Mouse (Mus musculus): ENCODE data around the gene Zfp668. TPM values are rescaled to one million over a fixed set of nuclear protein-coding genes. Genes with fewer than 3 reads are reported as not detected.
"Not testable (repeated sequence)": the region's sequence is repeated elsewhere in the genome, so short reads cannot be mapped to it uniquely, and the experiment has no call there.

Gene Zfp668
- polyA plus RNA-seq, 1 experiment from 2014 or later: 18.0 TPM

DNA sequence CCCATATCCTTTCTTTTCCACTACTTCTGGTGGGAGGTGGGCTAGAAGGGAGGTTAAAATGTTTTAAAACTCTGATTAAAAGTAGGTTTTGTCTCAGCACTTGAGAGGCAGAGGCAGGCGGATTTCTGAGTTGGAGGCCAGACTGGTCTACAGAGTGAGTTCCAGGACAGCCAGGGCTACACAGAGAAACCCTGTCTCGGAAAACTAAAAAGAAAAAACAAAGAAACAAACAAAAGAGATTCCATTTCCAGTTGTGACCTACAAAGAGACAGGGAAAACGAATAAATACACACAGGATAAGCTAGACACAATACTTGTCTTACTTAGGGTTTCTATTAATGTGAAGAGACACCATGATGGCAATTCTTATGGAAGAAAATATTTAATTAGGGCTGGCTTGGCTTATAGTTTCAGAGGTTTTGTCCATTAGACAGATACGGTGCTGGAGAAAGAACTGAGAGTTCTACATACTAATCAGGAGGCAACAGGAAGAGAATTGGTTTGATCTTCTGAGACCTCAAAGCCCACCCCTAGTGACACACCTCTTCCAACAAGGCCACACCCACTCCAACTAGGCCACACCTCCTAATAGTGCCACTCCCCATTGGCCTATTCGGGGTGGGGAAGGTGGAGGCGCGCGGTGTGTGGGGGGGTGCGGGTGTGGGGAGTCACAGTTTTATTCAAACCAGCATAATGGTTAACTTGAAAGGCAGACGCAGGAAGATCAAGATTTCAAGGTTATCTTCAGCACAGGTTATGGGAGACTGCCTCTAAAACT is 21.7 kb upstream of the Zfp668 start:
- H3K4me1 ChIP-seq (ENCODE audit: control insufficient read depth, insufficient read depth, low read length): peaks cover 6% of the 10 kb centered on the region
- no peak overlapping the region for H3K4me2 ChIP-seq (replicated peaks; ENCODE audit: low read depth, low read length)

DNA sequence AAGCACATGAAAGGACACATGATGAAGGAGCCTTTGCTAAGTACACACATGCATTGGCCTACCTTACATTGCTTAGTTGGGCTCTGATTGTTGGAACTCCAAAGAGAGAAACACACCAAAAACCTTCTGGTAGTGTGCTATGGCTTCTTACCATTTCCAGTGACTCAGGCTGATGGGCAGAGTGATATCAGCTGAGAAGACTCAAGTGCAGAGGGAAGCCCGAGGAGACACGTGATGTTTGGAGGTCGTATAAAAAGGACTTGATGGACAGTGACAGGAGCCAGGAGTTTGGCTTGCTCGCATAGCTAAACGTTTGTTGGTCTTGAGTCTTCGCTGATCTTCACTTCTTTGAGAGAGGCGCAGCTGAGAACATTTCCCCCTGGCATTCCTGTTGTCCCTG is 20.9 kb upstream of the Zfp668 start:
- Histone ChIP-seq H3K27me3 (ENCODE audit: control insufficient read depth, insufficient read depth, low read length) (no peaks in the 10 kb centered on the region), H3K4me3 (ENCODE audit: low read depth, low read length) (no peak overlapping the region), H3K36me3 (ENCODE audit: control insufficient read depth, insufficient read depth, low read length) (peaks cover 9% of the 10 kb centered on the region; the same call in 1 of the 2 replicates), H3K9me3 (ENCODE audit: control insufficient read depth, low read depth, low read length) (no peaks in the 10 kb centered on the region), H3K27ac (ENCODE audit: low read length) (no peak overlapping the region), H3K4me1 (ENCODE audit: control insufficient read depth, insufficient read depth, low read length) (peaks cover 6% of the 10 kb centered on the region), H3K9ac (replicated peaks; ENCODE audit: low read depth, low read length) (no peak overlapping the region), H3K4me2 (replicated peaks; ENCODE audit: low read depth, low read length) (no peak overlapping the region)
- no peak for ATAC-seq (ENCODE audit: insufficient number of reproducible peaks, insufficient read depth, low FRiP score, low read depth)
- 88% methylated on average over 7 of the region's 7 CpGs for WGBS

More for the DNA sequence above, 21.7 kb upstream of the Zfp668 start:
- WGBS: 31% methylated on average over 10 of the region's 10 CpGs
- Histone ChIP-seq H3K36me3 (ENCODE audit: control insufficient read depth, insufficient read depth, low read length) (peaks cover under 1% of the 10 kb centered on the region; the same call in 1 of the 2 replicates), H3K27me3 (ENCODE audit: control insufficient read depth, insufficient read depth, low read length) (no peaks in the 10 kb centered on the region), H3K27ac (ENCODE audit: low read length) (no peak overlapping the region), H3K4me3 (ENCODE audit: low read depth, low read length) (no peak overlapping the region), H3K9me3 (ENCODE audit: control insufficient read depth, low read depth, low read length) (no peaks in the 10 kb centered on the region), H3K9ac (replicated peaks; ENCODE audit: low read depth, low read length) (no peak overlapping the region)
- ATAC-seq (ENCODE audit: insufficient number of reproducible peaks, insufficient read depth, low FRiP score, low read depth): no peak

GRCm38 (mm10) chr7:127896384-127896783 is 19.8 kb upstream of the Zfp668 start:
- no peak overlapping the region for H3K9ac ChIP-seq (replicated peaks; ENCODE audit: low read depth, low read length)
- H3K36me3 ChIP-seq (ENCODE audit: control insufficient read depth, insufficient read depth, low read length): peaks cover 14% of the 10 kb centered on the region; the same call in 1 of the 2 replicates
- no peak for ATAC-seq (ENCODE audit: insufficient number of reproducible peaks, insufficient read depth, low FRiP score, low read depth)
- H3K9me3 ChIP-seq (ENCODE audit: control insufficient read depth, low read depth, low read length): no peaks in the 10 kb centered on the region
- no peak overlapping the region for H3K4me3 ChIP-seq (ENCODE audit: low read depth, low read length)
- H3K27ac ChIP-seq (ENCODE audit: low read length): no peak overlapping the region
- H3K4me2 ChIP-seq (replicated peaks; ENCODE audit: low read depth, low read length): no peak overlapping the region
- no peaks in the 10 kb centered on the region for H3K27me3 ChIP-seq (ENCODE audit: control insufficient read depth, insufficient read depth, low read length)
- WGBS: 59% methylated on average over 13 of the region's 13 CpGs
- H3K4me1 ChIP-seq (ENCODE audit: control insufficient read depth, insufficient read depth, low read length): peaks cover 6% of the 10 kb centered on the region

DNA sequence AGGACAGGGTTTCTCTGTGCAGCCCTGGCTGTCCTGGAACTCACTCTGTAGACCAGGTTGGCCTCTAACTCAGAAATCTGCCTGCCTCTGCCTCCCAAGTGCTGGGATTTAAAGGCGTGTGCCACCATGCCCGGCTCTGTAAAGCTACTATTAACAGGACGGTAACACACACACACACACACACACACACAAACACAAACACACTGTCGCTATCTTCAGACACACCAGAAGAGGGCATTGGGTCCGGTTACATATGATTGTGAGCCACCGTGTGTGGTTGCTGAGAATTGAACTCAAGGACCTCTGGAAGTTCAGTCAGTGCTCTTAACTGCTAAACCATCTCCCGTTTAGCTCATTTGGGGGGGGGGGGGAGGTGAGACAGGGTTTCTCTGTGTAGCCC is 19.3 kb upstream of the Zfp668 start:
- Histone ChIP-seq H3K4me2 (replicated peaks; ENCODE audit: low read depth, low read length) (peak overlapping the region; percentile 75; the same call in 1 of the 2 replicates), H3K36me3 (ENCODE audit: control insufficient read depth, insufficient read depth, low read length) (peaks cover 17% of the 10 kb centered on the region; the same call in 1 of the 2 replicates), H3K4me3 (ENCODE audit: low read depth, low read length) (peak overlapping the region; percentile 67; the same call in 1 of the 2 replicates)
- not testable (repeated sequence) for ATAC-seq (ENCODE audit: insufficient number of reproducible peaks, insufficient read depth, low FRiP score, low read depth); H3K27ac ChIP-seq (ENCODE audit: low read length); H3K9me3 ChIP-seq (ENCODE audit: control insufficient read depth, low read depth, low read length); H3K27me3 ChIP-seq (ENCODE audit: control insufficient read depth, insufficient read depth, low read length); H3K9ac ChIP-seq (replicated peaks; ENCODE audit: low read depth, low read length); H3K4me1 ChIP-seq (ENCODE audit: control insufficient read depth, insufficient read depth, low read length)
- WGBS: 71% methylated on average over 7 of the region's 7 CpGs

GRCm38 (mm10) chr7:127895442-127895841 is 18.8 kb upstream of the Zfp668 start, which contains the start of the genes Gm21974 and Vkorc1:
Gene Gm21974 (minus strand): TSS chr7:127895454.
Gene Vkorc1 (minus strand): TSS chr7:127895617.
- H3K4me3 ChIP-seq (ENCODE audit: low read depth, low read length): peak within 1 kb of the TSS; percentile 67
- H3K9me3 ChIP-seq (ENCODE audit: control insufficient read depth, low read depth, low read length): no peaks in the 10 kb centered on the region
- peak within 1 kb of the TSS; percentile 77; the same call in 1 of the 2 replicates for H3K27ac ChIP-seq (ENCODE audit: low read length)
- peak within 1 kb of the TSS; percentile 75 for H3K4me2 ChIP-seq (replicated peaks; ENCODE audit: low read depth, low read length)
- H3K9ac ChIP-seq (replicated peaks; ENCODE audit: low read depth, low read length): peak within 1 kb of the TSS; percentile 46
- under 1% methylated on average over 26 of the region's 26 CpGs for WGBS
- H3K27me3 ChIP-seq (ENCODE audit: control insufficient read depth, insufficient read depth, low read length): no peaks in the 10 kb centered on the region
- H3K36me3 ChIP-seq (ENCODE audit: control insufficient read depth, insufficient read depth, low read length): peaks cover 17% of the 10 kb centered on the region; the same call in 1 of the 2 replicates
- peak; percentile 97 for ATAC-seq (ENCODE audit: insufficient number of reproducible peaks, insufficient read depth, low FRiP score, low read depth)
- peaks cover 6% of the 10 kb centered on the region for H3K4me1 ChIP-seq (ENCODE audit: control insufficient read depth, insufficient read depth, low read length)

GRCm38 (mm10) chr7:127894480-127894879 is 17.9 kb upstream of the Zfp668 start:
- H3K4me2 ChIP-seq (replicated peaks; ENCODE audit: low read depth, low read length): peak overlapping the region; percentile 75
- peak overlapping the region; percentile 67 for H3K4me3 ChIP-seq (ENCODE audit: low read depth, low read length)
- H3K9me3 ChIP-seq (ENCODE audit: control insufficient read depth, low read depth, low read length): no peaks in the 10 kb centered on the region
- ATAC-seq (ENCODE audit: insufficient number of reproducible peaks, insufficient read depth, low FRiP score, low read depth): no peak
- H3K4me1 ChIP-seq (ENCODE audit: control insufficient read depth, insufficient read depth, low read length): peaks cover 6% of the 10 kb centered on the region
- peaks cover 17% of the 10 kb centered on the region; the same call in 1 of the 2 replicates for H3K36me3 ChIP-seq (ENCODE audit: control insufficient read depth, insufficient read depth, low read length)
- peak overlapping the region; percentile 46 for H3K9ac ChIP-seq (replicated peaks; ENCODE audit: low read depth, low read length)
- H3K27me3 ChIP-seq (ENCODE audit: control insufficient read depth, insufficient read depth, low read length): no peaks in the 10 kb centered on the region
- 60% methylated on average over 5 of the region's 5 CpGs for WGBS
- H3K27ac ChIP-seq (ENCODE audit: low read length): no peak overlapping the region

DNA sequence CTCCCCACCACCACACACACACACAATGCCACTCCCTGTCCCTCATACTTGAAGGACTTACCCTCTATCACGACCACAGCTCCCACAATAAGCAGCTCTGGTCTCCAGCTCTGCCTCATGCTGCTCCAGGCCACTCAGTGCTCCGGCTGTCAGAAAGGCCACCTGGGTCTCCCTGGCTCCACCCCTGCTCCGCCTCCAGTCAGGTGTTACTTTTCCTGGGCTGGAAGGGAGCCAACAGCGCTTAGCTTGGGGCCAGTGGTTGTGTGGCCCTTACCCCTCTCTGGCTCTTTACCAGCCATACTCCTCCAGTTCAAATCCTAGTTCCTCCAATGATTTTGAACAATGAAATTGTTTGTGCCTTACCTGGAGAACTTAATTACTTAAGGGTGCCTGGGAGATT is 14.2 kb upstream of the Zfp668 start, which contains the start of gene Prss53:
Prss53 (minus strand) TSS at position 173 of the 400 bp plus-strand sequence.
- Histone ChIP-seq H3K27me3 (ENCODE audit: control insufficient read depth, insufficient read depth, low read length) (no peaks in the 10 kb centered on the region), H3K9me3 (ENCODE audit: control insufficient read depth, low read depth, low read length) (no peaks in the 10 kb centered on the region), H3K27ac (ENCODE audit: low read length) (no peak within 1 kb of the TSS), H3K4me2 (replicated peaks; ENCODE audit: low read depth, low read length) (no peak within 1 kb of the TSS), H3K4me1 (ENCODE audit: control insufficient read depth, insufficient read depth, low read length) (peaks cover 6% of the 10 kb centered on the region), H3K36me3 (ENCODE audit: control insufficient read depth, insufficient read depth, low read length) (peaks cover 40% of the 10 kb centered on the region), H3K4me3 (ENCODE audit: low read depth, low read length) (no peak within 1 kb of the TSS), H3K9ac (replicated peaks; ENCODE audit: low read depth, low read length) (no peak within 1 kb of the TSS)
- whole genome bisulfite sequencing: 23% methylated on average over 4 of the region's 4 CpGs
- no peak for ATAC-seq (ENCODE audit: insufficient number of reproducible peaks, insufficient read depth, low FRiP score, low read depth)

DNA sequence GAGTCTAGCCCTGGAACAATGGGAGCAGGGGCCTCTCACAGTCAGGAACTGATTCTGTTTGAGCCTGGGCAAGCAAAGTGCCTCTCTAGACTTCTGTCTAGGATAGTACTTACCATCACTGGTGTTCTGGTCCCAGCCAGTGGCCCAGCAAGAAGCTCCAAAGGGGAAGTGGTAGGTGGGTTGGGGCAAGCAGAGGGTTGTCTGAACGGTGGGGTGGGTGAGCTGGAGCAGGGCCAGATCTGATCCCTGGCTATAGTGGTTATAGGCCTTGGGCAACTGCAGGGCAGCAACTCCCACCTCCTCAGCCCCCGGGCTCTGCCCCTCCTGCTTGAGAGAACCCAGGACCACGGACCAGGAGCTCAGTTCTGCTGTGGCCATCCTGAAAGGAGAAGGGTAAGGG is 12.2 kb upstream of the Zfp668 start:
- ATAC-seq (ENCODE audit: insufficient number of reproducible peaks, insufficient read depth, low FRiP score, low read depth): no peak
- Histone ChIP-seq H3K9ac (replicated peaks; ENCODE audit: low read depth, low read length) (no peak overlapping the region), H3K27me3 (ENCODE audit: control insufficient read depth, insufficient read depth, low read length) (no peaks in the 10 kb centered on the region), H3K36me3 (ENCODE audit: control insufficient read depth, insufficient read depth, low read length) (peaks cover 55% of the 10 kb centered on the region), H3K4me1 (ENCODE audit: control insufficient read depth, insufficient read depth, low read length) (peaks cover under 1% of the 10 kb centered on the region; the same call in 1 of the 2 replicates), H3K9me3 (ENCODE audit: control insufficient read depth, low read depth, low read length) (no peaks in the 10 kb centered on the region), H3K27ac (ENCODE audit: low read length) (no peak overlapping the region), H3K4me2 (replicated peaks; ENCODE audit: low read depth, low read length) (no peak overlapping the region), H3K4me3 (ENCODE audit: low read depth, low read length) (no peak overlapping the region)
- WGBS: 72% methylated on average over 3 of the region's 3 CpGs

Data from stomach, embryonic 14.5 days (tissue).